Mouse (Mus musculus) ES-E14 (cell line): Measurements from ENCODE around the gene Fiz1.

Experiments used
- CHD2 ChIP-seq: IDR thresholded peaks from 2 replicates; pipeline ENCODE4 v1.6.1; 2014; ENCODE audit warnings: mild to moderate bottlenecking, low read depth, low read length, inconsistent platforms
- HCFC1 ChIP-seq: IDR thresholded peaks from 2 replicates; pipeline ENCODE4 v1.6.1; 2012; ENCODE audit warnings: low read length, inconsistent platforms, borderline replicate concordance; ENCODE audit not compliant: insufficient read depth
- MAFK ChIP-seq: IDR thresholded peaks from 2 replicates; pipeline ENCODE4 v1.6.1; 2014; ENCODE audit warnings: mild to moderate bottlenecking, low read depth, low read length, inconsistent platforms; ENCODE audit not compliant: insufficient read depth
- ZC3H11A ChIP-seq: IDR thresholded peaks from 2 replicates; pipeline ENCODE4 v1.6.1; 2012; ENCODE audit warnings: low read depth, mild to moderate bottlenecking, inconsistent platforms, low read length, borderline replicate concordance
- ZNF384 ChIP-seq: IDR thresholded peaks from 2 replicates; pipeline ENCODE4 v1.6.1; 2012; ENCODE audit warnings: low read depth, low read length, inconsistent platforms

GRCm38 (mm10) chr7:5038940-5039339 lies 24.4 kb upstream of the Fiz1 start:
- TF ChIP-seq ZNF384 (no peak), ZC3H11A (no peak), MAFK (no peak), CHD2 (no peak), HCFC1 (no peak)
